Mouse (Mus musculus) liver, embryonic 14.5 days (tissue): ENCODE results near the gene Mex3d. TPM values are rescaled to one million over a fixed set of nuclear protein-coding genes. Genes with fewer than 3 reads are reported as not detected.

Source experiments
- ATAC-seq: fragments of 200-750 bp; cut with Nextera tagmentation; 2 replicates; pipeline ENCODE4 v1.8.0; 2017; ENCODE audit warnings: moderate number of reproducible peaks, mild to moderate bottlenecking, moderate library complexity; ENCODE audit not compliant: insufficient read depth
- DNase-seq, 3 experiments: peaks; one replicate each; pipeline ENCODE4 v3.0.0-alpha.2; 2012 to 2013; ENCODE audit warnings: low read depth in 3 of 3, low spot score in 3 of 3
- H3K27ac ChIP-seq: fragments of 300-500 bp; sonication (generic); 2 replicates; pipeline ENCODE4 v1.5.1; 2014; ENCODE audit warnings: moderate library complexity, mild to moderate bottlenecking, control low read depth, inconsistent platforms
- H3K27me3 ChIP-seq: fragments of 300-500 bp; sonication (generic); 2 replicates; pipeline ENCODE4 v1.6.1; 2014; ENCODE audit warnings: mild to moderate bottlenecking, low read length, moderate library complexity; ENCODE audit not compliant: control insufficient read depth, insufficient read depth
- H3K36me3 ChIP-seq: fragments of 300-500 bp; sonication (generic); replicated peaks from 2 replicates; pipeline ENCODE4 v1.6.1; 2014; ENCODE audit warnings: low read depth; ENCODE audit not compliant: control insufficient read depth, insufficient read depth
- H3K4me1 ChIP-seq, 2 experiments: fragments of 200-500 bp in 1 of 2; fragments of 300-500 bp in 1 of 2; sonication (generic) in 1 of 2; replicated peaks; 2 replicates each; pipeline ENCODE4 v1.6.1; 2012 to 2014; ENCODE audit warnings: antibody characterized with exemption in 1 of 2, inconsistent platforms in 1 of 2, low read length in 1 of 2; ENCODE audit not compliant: control insufficient read depth in 2 of 2, insufficient read depth in 2 of 2
- H3K4me2 ChIP-seq: fragments of 300-500 bp; sonication (generic); 2 replicates; pipeline ENCODE4 v1.6.1; 2014; ENCODE audit warnings: low read depth, mild to moderate bottlenecking, control low read depth, moderate library complexity
- H3K4me3 ChIP-seq, 2 experiments: fragments of 200-500 bp in 1 of 2; fragments of 300-500 bp in 1 of 2; sonication (generic) in 1 of 2; 2 replicates each; pipeline ENCODE4 v1.5.1; 2012 to 2014; ENCODE audit warnings: low read depth in 2 of 2, low read length in 2 of 2, mild to moderate bottlenecking in 2 of 2, control low read depth in 1 of 2, inconsistent platforms in 1 of 2, moderate library complexity in 1 of 2; ENCODE audit not compliant: insufficient read depth in 1 of 2
- H3K9ac ChIP-seq: fragments of 300-500 bp; sonication (generic); replicated peaks from 2 replicates; pipeline ENCODE4 v1.6.1; 2014; ENCODE audit warnings: mild to moderate bottlenecking, control low read depth, moderate library complexity
- H3K9me3 ChIP-seq: fragments of 300-500 bp; sonication (generic); 2 replicates; pipeline ENCODE4 v1.6.1; 2016; ENCODE audit warnings: low read length, mixed read lengths; ENCODE audit not compliant: control insufficient read depth
- CTCF ChIP-seq: IDR thresholded peaks from 2 replicates; pipeline ENCODE4 v1.5.1; 2016; ENCODE audit warnings: antibody characterized with exemption, low read depth, control low read depth
- EP300 ChIP-seq: IDR thresholded peaks from 2 replicates; pipeline ENCODE4 v1.6.1; 2016; ENCODE audit warnings: antibody characterized with exemption, low read depth
- WGBS: fragments of 180-500 bp; shearing (Covaris S2); extraction: QIAGEN DNeasy Blood & Tissue Kit; methylation state at CpG from one replicate; pipeline ENCODE4 v1.1.7; 2014; ENCODE audit not compliant: insufficient replicate concordance; 5-methylcytosine and 5-hydroxymethylcytosine counted together
- microRNA-seq: library from miRNA; unstranded; fragments of <30 nt; microRNA quantifications from one replicate; pipeline ENCODE4, GENCODE M21; 2016
- polyA plus RNA-seq, 2 experiments: library from polyadenylated mRNA; depleted of rRNA in 1 of 2; stranded (reverse) in 1 of 2; unstranded in 1 of 2; fragments of >200 nt; fragmentation: Nextera tagmentation in 1 of 2; extraction: Ambion mirVana in 1 of 2; gene quantifications; 2 replicates each; pipeline versions ENCODE4 v1.2.1 to v1.2.3; 2012 to 2014

Mex3d gene
- polyA plus RNA-seq, 2 experiments = 0.55 to 3.3 TPM

DNA sequence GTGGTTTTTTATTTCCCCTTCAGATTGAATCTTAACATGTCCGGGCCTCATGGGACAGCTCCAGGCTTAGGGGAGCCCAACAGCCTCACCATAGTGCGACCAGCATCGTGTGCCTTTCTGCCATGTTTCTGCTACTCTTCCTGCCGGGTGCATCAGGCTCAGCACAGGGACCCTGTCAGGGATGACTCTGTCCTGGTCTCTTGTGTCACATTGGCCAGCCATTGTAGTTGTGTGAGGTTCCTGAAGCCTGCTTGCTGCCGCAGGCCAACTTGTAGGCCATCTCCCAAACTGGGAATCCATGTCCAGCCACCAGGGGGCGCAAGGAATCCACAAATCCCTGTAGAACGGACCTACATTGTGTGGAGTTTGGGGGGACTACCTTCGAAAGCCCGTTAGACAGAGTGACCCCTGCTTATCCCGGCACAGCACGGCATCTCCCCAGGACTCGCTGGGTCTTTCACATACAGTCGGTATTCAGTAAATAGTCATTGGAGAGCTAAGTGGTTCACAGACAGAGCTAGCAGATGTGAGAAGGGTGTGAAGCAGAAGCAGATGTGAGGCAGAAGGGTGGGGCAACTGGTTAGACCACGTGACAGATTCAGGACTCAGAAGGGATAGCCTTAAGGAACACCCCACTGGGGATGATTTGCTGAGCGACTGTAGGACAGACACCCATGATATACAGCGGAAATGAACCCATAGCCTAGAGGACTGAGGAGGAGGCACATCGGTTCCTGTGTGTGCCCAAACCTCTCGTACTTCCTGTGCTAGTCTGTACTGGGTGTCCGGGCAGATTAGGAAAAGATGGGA is 47.3 kb downstream of the Mex3d start:
- Histone ChIP-seq H3K4me1 (peaks cover 32 to 34% of the 10 kb centered on the region in 2 experiments), H3K36me3 (peaks cover 14% of the 10 kb centered on the region), H3K4me3 (no peak overlapping the region), H3K9ac (no peak overlapping the region), H3K4me2 (peak overlapping the region; percentile 58), H3K27me3 (peaks cover 26% of the 10 kb centered on the region), H3K27ac (no peak overlapping the region), H3K9me3 (no peaks in the 10 kb centered on the region)
- TF ChIP-seq EP300 (no peak), CTCF (peak; percentile 99)
- ATAC-seq = peak; percentile 29; the same call in 1 of the 2 replicates
- 14% methylated on average over 19 of the region's 19 CpGs for WGBS
- DNase-seq = peak; percentile 73 to 82 (median 75)

DNA sequence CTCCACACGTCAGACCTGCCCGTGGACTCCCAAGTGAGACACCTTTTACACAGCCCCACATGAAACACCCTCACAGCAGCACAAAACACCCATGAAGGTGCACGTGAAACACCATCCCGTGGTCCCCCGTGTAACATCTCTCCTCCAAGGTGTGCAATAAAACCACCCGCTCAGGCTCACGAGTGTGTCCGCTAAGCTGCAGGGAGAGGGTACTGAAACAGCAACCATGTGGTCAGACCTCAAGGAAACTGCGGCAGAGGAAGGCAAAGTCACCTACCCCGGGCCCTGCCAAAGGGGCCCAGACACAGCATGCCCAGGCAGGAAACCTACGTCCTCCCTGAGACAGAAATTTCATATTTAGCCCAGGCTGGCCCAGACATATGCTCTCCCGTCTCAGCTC is 51.2 kb downstream of the Mex3d start:
- no peak for TF ChIP-seq EP300
- no peak for TF ChIP-seq CTCF
- H3K9me3 ChIP-seq = no peaks in the 10 kb centered on the region
- DNase-seq (no peak), ATAC-seq (no peak)
- peaks cover 29 to 31% of the 10 kb centered on the region in 2 experiments for H3K4me1 ChIP-seq
- H3K4me3 ChIP-seq = no peak overlapping the region
- H3K9ac ChIP-seq = no peak overlapping the region
- 72% methylated on average over 12 of the region's 12 CpGs for WGBS
- peaks cover 9% of the 10 kb centered on the region for H3K27me3 ChIP-seq
- peaks cover 14% of the 10 kb centered on the region for H3K36me3 ChIP-seq
- no peak overlapping the region for H3K4me2 ChIP-seq
- no peak overlapping the region for H3K27ac ChIP-seq

GRCm38 (mm10) chr10:80332525-80332989 is 54.9 kb downstream of the Mex3d start:
- 59% methylated on average over 5 of the region's 5 CpGs for WGBS
- Histone ChIP-seq H3K27me3 (no peaks in the 10 kb centered on the region), H3K27ac (peak overlapping the region; percentile 88), H3K9me3 (no peaks in the 10 kb centered on the region), H3K9ac (peak overlapping the region; percentile 63), H3K4me3 (peak overlapping the region; percentile 3 to 7; a peak in 3 of 4 replicates), H3K4me2 (peak overlapping the region; percentile 91), H3K36me3 (peaks cover 14% of the 10 kb centered on the region), H3K4me1 (peaks cover 30 to 38% of the 10 kb centered on the region in 2 experiments)
- TF ChIP-seq CTCF (no peak), EP300 (no peak)
- ATAC-seq (no peak), DNase-seq (no peak)

GRCm38 (mm10) chr10:80331636-80332524 is 55.6 kb downstream of the Mex3d start:
- peaks cover 14% of the 10 kb centered on the region for H3K36me3 ChIP-seq
- peaks cover 30 to 38% of the 10 kb centered on the region in 2 experiments for H3K4me1 ChIP-seq
- peak overlapping the region; percentile 91 for H3K4me2 ChIP-seq
- peak; percentile 70 for TF ChIP-seq EP300
- TF ChIP-seq CTCF = no peak
- H3K9ac ChIP-seq = peak overlapping the region; percentile 63
- H3K9me3 ChIP-seq = no peaks in the 10 kb centered on the region
- peak overlapping the region; percentile 42 to 66 for H3K4me3 ChIP-seq
- H3K27me3 ChIP-seq = no peaks in the 10 kb centered on the region
- DNase-seq (peak; percentile 80 to 87 (median 84)), ATAC-seq (peak; percentile 74)
- peak overlapping the region; percentile 88 for H3K27ac ChIP-seq
- WGBS = 17% methylated on average over 10 of the region's 10 CpGs

- H3K9ac ChIP-seq = peak overlapping the region; percentile 63
- no peaks in the 10 kb centered on the region for H3K27me3 ChIP-seq
- peak overlapping the region; percentile 91 for H3K4me2 ChIP-seq
- H3K27ac ChIP-seq = peak overlapping the region; percentile 88
- no peak for TF ChIP-seq CTCF
- TF ChIP-seq EP300 = no peak
- H3K4me1 ChIP-seq = peaks cover 30 to 38% of the 10 kb centered on the region in 2 experiments
- no peaks in the 10 kb centered on the region for H3K9me3 ChIP-seq
- peaks cover 7% of the 10 kb centered on the region for H3K36me3 ChIP-seq
- ATAC-seq (no peak), DNase-seq (no peak)
- WGBS = 66% methylated on average over 2 of the region's 2 CpGs
- peak overlapping the region; percentile 42 to 66 for H3K4me3 ChIP-seq
These were observed 56.6 kb downstream of the Mex3d start for GRCm38 (mm10) chr10:80330888-80331287.

Small RNA genes within 50 kb of the gene (microRNA-seq; reads per million reads assigned to microRNA genes)
- gene Gm22721 = not detected

Other genes starting within 250 kb of the Mex3d start
- 196 and 211 TPM in 2 replicates for gene Atp5d, start 249.0 kb downstream of the Mex3d start, polyA plus RNA-seq (2012; rRNA removed)
- gene Atp5d, start 249.0 kb downstream of the Mex3d start, polyA plus RNA-seq (2014; fragmentation: Nextera tagmentation; extraction: Ambion mirVana) = 249 and 270 TPM in 2 replicates
- 1.8 and 2.2 TPM in 2 replicates for gene Cbarp, start 246.8 kb downstream of the Mex3d start, polyA plus RNA-seq (2012; rRNA removed)
- 0.42 and 1.1 TPM in 2 replicates for gene Cbarp, start 246.8 kb downstream of the Mex3d start, polyA plus RNA-seq (2014; fragmentation: Nextera tagmentation; extraction: Ambion mirVana)
- 9.1 and 10.3 TPM in 2 replicates for gene Midn, start 239.4 kb downstream of the Mex3d start, polyA plus RNA-seq (2012; rRNA removed)
- 5.1 and 5.7 TPM in 2 replicates for gene Midn, start 239.4 kb downstream of the Mex3d start, polyA plus RNA-seq (2014; fragmentation: Nextera tagmentation; extraction: Ambion mirVana)
- 19.4 and 19.8 TPM in 2 replicates for gene Cirbp, start 221.7 kb downstream of the Mex3d start, polyA plus RNA-seq (2012; rRNA removed)
- 10.1 and 10.7 TPM in 2 replicates for gene Cirbp, start 221.7 kb downstream of the Mex3d start, polyA plus RNA-seq (2014; fragmentation: Nextera tagmentation; extraction: Ambion mirVana)
- gene 1600002K03Rik, start 214.7 kb downstream of the Mex3d start, polyA plus RNA-seq (2012; rRNA removed) = 6.8 and 6.9 TPM in 2 replicates
- 10.6 and 13.2 TPM in 2 replicates for gene 1600002K03Rik, start 214.7 kb downstream of the Mex3d start, polyA plus RNA-seq (2014; fragmentation: Nextera tagmentation; extraction: Ambion mirVana)
- gene Efna2, start 208.2 kb downstream of the Mex3d start, polyA plus RNA-seq (2012; rRNA removed) = 0.40 and 0.47 TPM in 2 replicates
- gene Efna2, start 208.2 kb downstream of the Mex3d start, polyA plus RNA-seq (2014; fragmentation: Nextera tagmentation; extraction: Ambion mirVana) = 0.51 and 0.52 TPM in 2 replicates
- gene Mum1, start 161.2 kb downstream of the Mex3d start, polyA plus RNA-seq (2012; rRNA removed) = 12.9 and 18.8 TPM in 2 replicates
- 13.2 and 13.8 TPM in 2 replicates for gene Mum1, start 161.2 kb downstream of the Mex3d start, polyA plus RNA-seq (2014; fragmentation: Nextera tagmentation; extraction: Ambion mirVana)
- gene Ndufs7, start 138.5 kb downstream of the Mex3d start, polyA plus RNA-seq (2012; rRNA removed) = 189 and 256 TPM in 2 replicates
- 272 and 285 TPM in 2 replicates for gene Ndufs7, start 138.5 kb downstream of the Mex3d start, polyA plus RNA-seq (2014; fragmentation: Nextera tagmentation; extraction: Ambion mirVana)
- gene Gamt, start 126.6 kb downstream of the Mex3d start, polyA plus RNA-seq (2012; rRNA removed) = 36.5 and 41.4 TPM in 2 replicates
- gene Gamt, start 126.6 kb downstream of the Mex3d start, polyA plus RNA-seq (2014; fragmentation: Nextera tagmentation; extraction: Ambion mirVana) = 64.9 and 67.9 TPM in 2 replicates
- gene Dazap1, start 126.2 kb downstream of the Mex3d start, polyA plus RNA-seq (2012; rRNA removed) = 54.8 and 75.9 TPM in 2 replicates
- 20.4 and 22.7 TPM in 2 replicates for gene Dazap1, start 126.2 kb downstream of the Mex3d start, polyA plus RNA-seq (2014; fragmentation: Nextera tagmentation; extraction: Ambion mirVana)
- gene Rps15, start 95.2 kb downstream of the Mex3d start, polyA plus RNA-seq (2012; rRNA removed) = 2,043 and 2,097 TPM in 2 replicates
- gene Rps15, start 95.2 kb downstream of the Mex3d start, polyA plus RNA-seq (2014; fragmentation: Nextera tagmentation; extraction: Ambion mirVana) = 805 and 809 TPM in 2 replicates
- gene Apc2, start 91.7 kb downstream of the Mex3d start, polyA plus RNA-seq (2012; rRNA removed) = 0.04 and 0.16 TPM in 2 replicates
- 0.04 TPM in 1 of 2 replicates, not detected in the other for gene Apc2, start 91.7 kb downstream of the Mex3d start, polyA plus RNA-seq (2014; fragmentation: Nextera tagmentation; extraction: Ambion mirVana)
- gene 2310011J03Rik, start 67.1 kb downstream of the Mex3d start, polyA plus RNA-seq (2012; rRNA removed) = 24.3 and 24.7 TPM in 2 replicates
- 29.4 and 29.5 TPM in 2 replicates for gene 2310011J03Rik, start 67.1 kb downstream of the Mex3d start, polyA plus RNA-seq (2014; fragmentation: Nextera tagmentation; extraction: Ambion mirVana)
- gene Pcsk4, start 58.2 kb downstream of the Mex3d start, polyA plus RNA-seq (2012; rRNA removed) = 6.6 and 7.2 TPM in 2 replicates
- gene Pcsk4, start 58.2 kb downstream of the Mex3d start, polyA plus RNA-seq (2014; fragmentation: Nextera tagmentation; extraction: Ambion mirVana) = 3.1 and 3.2 TPM in 2 replicates
- gene Reep6, start 57.7 kb downstream of the Mex3d start, polyA plus RNA-seq (2012; rRNA removed) = 23.6 and 29.2 TPM in 2 replicates
- 55.3 and 59.5 TPM in 2 replicates for gene Reep6, start 57.7 kb downstream of the Mex3d start, polyA plus RNA-seq (2014; fragmentation: Nextera tagmentation; extraction: Ambion mirVana)
- gene Adamtsl5, start 39.2 kb downstream of the Mex3d start, polyA plus RNA-seq (2012; rRNA removed) = 1.9 and 2.1 TPM in 2 replicates
- 1.3 TPM in 2 replicates for gene Adamtsl5, start 39.2 kb downstream of the Mex3d start, polyA plus RNA-seq (2014; fragmentation: Nextera tagmentation; extraction: Ambion mirVana)
- gene Plk5, start 31.2 kb downstream of the Mex3d start, polyA plus RNA-seq (2012; rRNA removed) = 0.08 and 0.10 TPM in 2 replicates
- 0.09 TPM in 1 of 2 replicates, not detected in the other for gene Plk5, start 31.2 kb downstream of the Mex3d start, polyA plus RNA-seq (2014; fragmentation: Nextera tagmentation; extraction: Ambion mirVana)
- 66.7 and 79.5 TPM in 2 replicates for gene Mbd3, start 11.9 kb upstream of the Mex3d start, polyA plus RNA-seq (2012; rRNA removed)
- gene Mbd3, start 11.9 kb upstream of the Mex3d start, polyA plus RNA-seq (2014; fragmentation: Nextera tagmentation; extraction: Ambion mirVana) = 43.7 and 44.3 TPM in 2 replicates
- 359 and 571 TPM in 2 replicates for gene Uqcr11, start 19.2 kb upstream of the Mex3d start, polyA plus RNA-seq (2012; rRNA removed)
- 729 and 738 TPM in 2 replicates for gene Uqcr11, start 19.2 kb upstream of the Mex3d start, polyA plus RNA-seq (2014; fragmentation: Nextera tagmentation; extraction: Ambion mirVana)
- 54.7 and 74.7 TPM in 2 replicates for gene Tcf3, start 46.0 kb upstream of the Mex3d start, polyA plus RNA-seq (2012; rRNA removed)
- 41.9 and 55.4 TPM in 2 replicates for gene Tcf3, start 46.0 kb upstream of the Mex3d start, polyA plus RNA-seq (2014; fragmentation: Nextera tagmentation; extraction: Ambion mirVana)
- gene Onecut3, start 107.2 kb upstream of the Mex3d start, polyA plus RNA-seq (2012; rRNA removed) = 0.02 TPM in 2 replicates
- not detected in 2 replicates for gene Onecut3, start 107.2 kb upstream of the Mex3d start, polyA plus RNA-seq (2014; fragmentation: Nextera tagmentation; extraction: Ambion mirVana)
- gene Atp8b3, start 151.5 kb upstream of the Mex3d start, polyA plus RNA-seq (2012; rRNA removed) = 0.01 and 0.02 TPM in 2 replicates
- gene Atp8b3, start 151.5 kb upstream of the Mex3d start, polyA plus RNA-seq (2014; fragmentation: Nextera tagmentation; extraction: Ambion mirVana) = 0.05 TPM in 1 of 2 replicates, not detected in the other
- 19.1 and 24.8 TPM in 2 replicates for gene Rexo1, start 173.9 kb upstream of the Mex3d start, polyA plus RNA-seq (2012; rRNA removed)
- 10.7 and 14.0 TPM in 2 replicates for gene Rexo1, start 173.9 kb upstream of the Mex3d start, polyA plus RNA-seq (2014; fragmentation: Nextera tagmentation; extraction: Ambion mirVana)
- 12.5 and 13.8 TPM in 2 replicates for gene Klf16, start 189.7 kb upstream of the Mex3d start, polyA plus RNA-seq (2012; rRNA removed)
- 10.6 and 12.3 TPM in 2 replicates for gene Klf16, start 189.7 kb upstream of the Mex3d start, polyA plus RNA-seq (2014; fragmentation: Nextera tagmentation; extraction: Ambion mirVana)
- 41.2 and 51.0 TPM in 2 replicates for gene Abhd17a, start 202.7 kb upstream of the Mex3d start, polyA plus RNA-seq (2012; rRNA removed)
- 55.0 and 63.4 TPM in 2 replicates for gene Abhd17a, start 202.7 kb upstream of the Mex3d start, polyA plus RNA-seq (2014; fragmentation: Nextera tagmentation; extraction: Ambion mirVana)
- 22.0 and 27.6 TPM in 2 replicates for gene Scamp4, start 215.2 kb upstream of the Mex3d start, polyA plus RNA-seq (2012; rRNA removed)
- gene Scamp4, start 215.2 kb upstream of the Mex3d start, polyA plus RNA-seq (2014; fragmentation: Nextera tagmentation; extraction: Ambion mirVana) = 34.6 and 39.8 TPM in 2 replicates
- gene Adat3, start 215.2 kb upstream of the Mex3d start, polyA plus RNA-seq (2012; rRNA removed) = 6.3 and 6.4 TPM in 2 replicates
- 3.8 and 4.9 TPM in 2 replicates for gene Adat3, start 215.2 kb upstream of the Mex3d start, polyA plus RNA-seq (2014; fragmentation: Nextera tagmentation; extraction: Ambion mirVana)
- gene Gm49322, start 218.4 kb upstream of the Mex3d start, polyA plus RNA-seq (2012; rRNA removed) = 1.2 and 1.3 TPM in 2 replicates
- 0.19 and 0.28 TPM in 2 replicates for gene Gm49322, start 218.4 kb upstream of the Mex3d start, polyA plus RNA-seq (2014; fragmentation: Nextera tagmentation; extraction: Ambion mirVana)
- 46.9 and 51.3 TPM in 2 replicates for gene Csnk1g2, start 235.2 kb upstream of the Mex3d start, polyA plus RNA-seq (2012; rRNA removed)
- 25.5 and 27.0 TPM in 2 replicates for gene Csnk1g2, start 235.2 kb upstream of the Mex3d start, polyA plus RNA-seq (2014; fragmentation: Nextera tagmentation; extraction: Ambion mirVana)